Mouse (Mus musculus): ENCODE measurements around the gene Lce1a2. TPM values are rescaled to one million over a fixed set of nuclear protein-coding genes. Genes with fewer than 3 reads are reported as not detected.

Gene Lce1a2
- polyA plus RNA-seq, 1 experiment from 2014 or later: not detected

- Histone ChIP-seq H3K4me3 (ENCODE audit: low read depth, low read length) (no peak within 1 kb of the TSS), H3K9ac (replicated peaks; ENCODE audit: low read depth) (no peak within 1 kb of the TSS), H3K4me2 (replicated peaks; ENCODE audit: low read depth, low read length) (no peak within 1 kb of the TSS), H3K27me3 (replicated peaks; ENCODE audit: insufficient read depth, low read length) (no peaks in the 10 kb centered on the region), H3K36me3 (ENCODE audit: insufficient read depth, low read length) (no peaks in the 10 kb centered on the region), H3K4me1 (ENCODE audit: insufficient read depth, low read depth, low read length) (no peaks in the 10 kb centered on the region), H3K9me3 (ENCODE audit: low read length) (no peaks in the 10 kb centered on the region), H3K27ac (ENCODE audit: low read length) (no peak within 1 kb of the TSS)
- WGBS: 43% methylated on average over 2 of the region's 2 CpGs
- ATAC-seq: no peak
- no peak for DNase-seq (ENCODE audit: low spot score)
- TF ChIP-seq EP300 (IDR thresholded peaks at IDR 0.05) (no peak), CTCF (IDR thresholded peaks at IDR 0.05) (no peak)
Observed at GRCm38 (mm10) chr3:92621560-92621959, 48.6 kb downstream of the Lce1a2 start, which contains the start of gene Lce6a. Gene Lce6a (minus strand): TSS chr3:92621660.

Other genes starting within 250 kb of the Lce1a2 start
- 7.4 TPM in 2 replicates for gene Gm9774, start 240.9 kb downstream of the Lce1a2 start, polyA plus RNA-seq (2015; fragmentation: Nextera tagmentation; extraction: Ambion mirVana)
- gene Sprr2k, start 237.7 kb downstream of the Lce1a2 start, polyA plus RNA-seq (2015; fragmentation: Nextera tagmentation; extraction: Ambion mirVana): not detected in 2 replicates
- gene Sprr1b, start 231.5 kb downstream of the Lce1a2 start, polyA plus RNA-seq (2015; fragmentation: Nextera tagmentation; extraction: Ambion mirVana): not detected in 2 replicates
- gene Sprr3, start 211.6 kb downstream of the Lce1a2 start, polyA plus RNA-seq (2015; fragmentation: Nextera tagmentation; extraction: Ambion mirVana): not detected in 2 replicates
- gene Sprr1a, start 184.4 kb downstream of the Lce1a2 start, polyA plus RNA-seq (2015; fragmentation: Nextera tagmentation; extraction: Ambion mirVana): 2.0 and 2.7 TPM in 2 replicates
- not detected in 2 replicates for gene Sprr4, start 169.8 kb downstream of the Lce1a2 start, polyA plus RNA-seq (2015; fragmentation: Nextera tagmentation; extraction: Ambion mirVana)
- not detected in 2 replicates for gene 2310046K23Rik, start 135.8 kb downstream of the Lce1a2 start, polyA plus RNA-seq (2015; fragmentation: Nextera tagmentation; extraction: Ambion mirVana)
- gene Ivl, start 96.6 kb downstream of the Lce1a2 start, polyA plus RNA-seq (2015; fragmentation: Nextera tagmentation; extraction: Ambion mirVana): 2.2 and 3.4 TPM in 2 replicates
- not detected in 2 replicates for gene Smcp, start 81.3 kb downstream of the Lce1a2 start, polyA plus RNA-seq (2015; fragmentation: Nextera tagmentation; extraction: Ambion mirVana)
- not detected in 2 replicates for gene 2210017I01Rik, start 62.8 kb downstream of the Lce1a2 start, polyA plus RNA-seq (2015; fragmentation: Nextera tagmentation; extraction: Ambion mirVana)
- not detected in 2 replicates for gene Lce6a, start 48.7 kb downstream of the Lce1a2 start, polyA plus RNA-seq (2015; fragmentation: Nextera tagmentation; extraction: Ambion mirVana)
- gene Lce1a1, start 22.0 kb downstream of the Lce1a2 start, polyA plus RNA-seq (2015; fragmentation: Nextera tagmentation; extraction: Ambion mirVana): 0.27 TPM in 1 of 2 replicates, not detected in the other
- not detected in 2 replicates for gene Lce1b, start 13.4 kb downstream of the Lce1a2 start, polyA plus RNA-seq (2015; fragmentation: Nextera tagmentation; extraction: Ambion mirVana)
- not detected in 2 replicates for gene Lce1c, start 8.9 kb upstream of the Lce1a2 start, polyA plus RNA-seq (2015; fragmentation: Nextera tagmentation; extraction: Ambion mirVana)
- not detected in 2 replicates for gene Lce1d, start 16.9 kb upstream of the Lce1a2 start, polyA plus RNA-seq (2015; fragmentation: Nextera tagmentation; extraction: Ambion mirVana)
- gene Lce1e, start 38.8 kb upstream of the Lce1a2 start, polyA plus RNA-seq (2015; fragmentation: Nextera tagmentation; extraction: Ambion mirVana): not detected in 2 replicates
- not detected in 2 replicates for gene Lce1f, start 50.0 kb upstream of the Lce1a2 start, polyA plus RNA-seq (2015; fragmentation: Nextera tagmentation; extraction: Ambion mirVana)
- gene Gm38119, start 68.8 kb upstream of the Lce1a2 start, polyA plus RNA-seq (2015; fragmentation: Nextera tagmentation; extraction: Ambion mirVana): not detected in 2 replicates
- gene Lce1g, start 82.0 kb upstream of the Lce1a2 start, polyA plus RNA-seq (2015; fragmentation: Nextera tagmentation; extraction: Ambion mirVana): not detected in 2 replicates
- gene Lce1h, start 94.8 kb upstream of the Lce1a2 start, polyA plus RNA-seq (2015; fragmentation: Nextera tagmentation; extraction: Ambion mirVana): not detected in 2 replicates
- not detected in 2 replicates for gene Lce1i, start 108.6 kb upstream of the Lce1a2 start, polyA plus RNA-seq (2015; fragmentation: Nextera tagmentation; extraction: Ambion mirVana)
- gene Lce1j, start 120.2 kb upstream of the Lce1a2 start, polyA plus RNA-seq (2015; fragmentation: Nextera tagmentation; extraction: Ambion mirVana): not detected in 2 replicates
- gene Lce1k, start 137.6 kb upstream of the Lce1a2 start, polyA plus RNA-seq (2015; fragmentation: Nextera tagmentation; extraction: Ambion mirVana): not detected in 2 replicates
- gene Kprp, start 156.9 kb upstream of the Lce1a2 start, polyA plus RNA-seq (2015; fragmentation: Nextera tagmentation; extraction: Ambion mirVana): not detected in 2 replicates
- gene Lce1l, start 181.0 kb upstream of the Lce1a2 start, polyA plus RNA-seq (2015; fragmentation: Nextera tagmentation; extraction: Ambion mirVana): not detected in 2 replicates
- gene 2310050C09Rik, start 199.9 kb upstream of the Lce1a2 start, polyA plus RNA-seq (2015; fragmentation: Nextera tagmentation; extraction: Ambion mirVana): not detected in 2 replicates

Data from lung, postnatal 0 days (tissue).